29 mouse cellular contexts compared by ENCODE assay signal in the genomic region with DNA sequence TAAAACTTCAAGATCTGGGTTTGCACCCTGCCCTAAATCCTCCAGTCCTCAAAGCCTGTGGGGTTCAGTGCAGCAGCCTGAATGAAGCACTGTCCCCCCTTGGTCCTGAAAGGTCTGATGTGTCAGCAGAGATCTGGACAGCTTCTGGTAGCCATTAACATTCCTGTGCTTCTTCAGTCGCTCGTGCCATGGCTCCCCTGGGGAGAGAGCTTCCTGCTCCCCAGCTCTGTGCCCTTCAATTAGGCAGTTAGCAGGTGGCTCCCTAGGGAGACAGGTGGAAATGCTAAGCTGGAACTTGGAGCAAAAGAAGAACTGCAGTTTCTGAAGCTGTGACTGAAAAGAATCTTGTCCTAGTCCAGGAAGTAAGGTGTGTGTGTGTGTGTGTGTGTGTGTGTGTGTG.
DNase-seq lines count a peak whose midpoint lies in the region; ATAC-seq lines count a peak whose summit lies in the region.
"Had no signal": no experiment of that assay in that cellular context is flagged by ENCODE, and none has a peak within 500 bp of the region (broad histone marks: within the 10 kb centered on the region; RNA-seq: fewer than 3 reads in every experiment).

No protein-coding gene starts in this region.

- H3K9ac ChIP-seq in embryonic facial prominence, embryonic 11.5 days (replicated peaks; ENCODE audit: low read length) = no peak overlapping the region
- H3K9ac ChIP-seq: embryonic facial prominence, embryonic 12.5 days; forebrain, embryonic 12.5 days; forebrain, embryonic 15.5 days; heart, embryonic 12.5 days; heart, embryonic 15.5 days; hindbrain, embryonic 14.5 days had no signal

- H3K36me3 ChIP-seq in embryonic facial prominence, embryonic 11.5 days (replicated peaks; ENCODE audit: control insufficient read depth, insufficient read depth, low read depth, low read length) = no peaks in the 10 kb centered on the region
- H3K36me3 ChIP-seq in embryonic facial prominence, embryonic 10.5 days (replicated peaks) = no peaks in the 10 kb centered on the region
- H3K36me3 ChIP-seq: embryonic facial prominence, embryonic 12.5 days; forebrain, embryonic 12.5 days; forebrain, embryonic 15.5 days; heart, embryonic 12.5 days; heart, embryonic 15.5 days had no signal

- peak; percentile 3 for DNase-seq in embryonic facial prominence, embryonic 11.5 days (ENCODE audit: low spot score)
- no peak for DNase-seq in embryonic facial prominence, embryonic 10.5 days (ENCODE audit: low spot score)
- DNase-seq in R1 (ENCODE audit: low read depth, low spot score) = peak; percentile 63
- peak; percentile 5 for DNase-seq in embryo, embryonic 9.5 days (ENCODE audit: extremely low spot score)
- peak; percentile 48 for DNase-seq in mesoderm, embryonic 11.5 days (ENCODE audit: low read depth, low spot score)
- DNase-seq in cerebellum, adult 18-20 months = no peak
- DNase-seq in cerebellum, postnatal 14 days = no peak
- DNase-seq: adrenal gland, adult 2 months; adrenal gland, postnatal 25 days; B cell, adult 2 months; cerebellum, adult 11-12 months; cerebellum, adult 9-10 months; cerebellum, postnatal 25 days; gastrocnemius, postnatal 14 days; heart, adult 18-20 months; heart, postnatal 10 days; heart, postnatal 36 days; kidney, adult 18-20 months; kidney, adult 9 months had no signal

- no peak overlapping the region for H3K27ac ChIP-seq in embryonic facial prominence, embryonic 11.5 days (replicated peaks; ENCODE audit: low read depth, low read length)
- no peak overlapping the region for H3K27ac ChIP-seq in embryonic facial prominence, embryonic 10.5 days (replicated peaks)
- H3K27ac ChIP-seq: embryonic facial prominence, embryonic 12.5 days; forebrain, embryonic 12.5 days; forebrain, embryonic 15.5 days; heart, embryonic 15.5 days; hindbrain, embryonic 14.5 days; hindbrain, postnatal 0 days had no signal

- H3K27me3 ChIP-seq in embryonic facial prominence, embryonic 11.5 days (ENCODE audit: control insufficient read depth, insufficient read depth, low read length) = no peaks in the 10 kb centered on the region
- H3K27me3 ChIP-seq in embryonic facial prominence, embryonic 10.5 days (replicated peaks; ENCODE audit: low read depth, poor library complexity, severe bottlenecking) = no peaks in the 10 kb centered on the region
- H3K27me3 ChIP-seq: embryonic facial prominence, embryonic 12.5 days; forebrain, embryonic 12.5 days; forebrain, embryonic 15.5 days; heart, embryonic 12.5 days; heart, embryonic 15.5 days had no signal

- H3K4me1 ChIP-seq in embryonic facial prominence, embryonic 11.5 days (ENCODE audit: control insufficient read depth, insufficient read depth, low read length) = no peaks in the 10 kb centered on the region
- H3K4me1 ChIP-seq in embryonic facial prominence, embryonic 10.5 days = peaks cover 5% of the 10 kb centered on the region
- H3K4me1 ChIP-seq: embryonic facial prominence, embryonic 12.5 days; forebrain, embryonic 12.5 days; forebrain, embryonic 15.5 days; heart, embryonic 12.5 days; heart, embryonic 15.5 days had no signal

- H3K4me3 ChIP-seq in embryonic facial prominence, embryonic 11.5 days (ENCODE audit: low read depth, low read length) = no peak overlapping the region
- no peak overlapping the region for H3K4me3 ChIP-seq in embryonic facial prominence, embryonic 10.5 days
- H3K4me3 ChIP-seq: embryonic facial prominence, embryonic 12.5 days; erythroblast, embryonic 14.5 days; forebrain, embryonic 12.5 days; forebrain, embryonic 15.5 days; heart, embryonic 12.5 days; heart, embryonic 15.5 days had no signal

- WGBS in embryonic facial prominence, embryonic 11.5 days = 6% methylated on average over 2 of the region's 2 CpGs
- 1% methylated on average over 2 of the region's 2 CpGs for WGBS in embryonic facial prominence, embryonic 10.5 days

- H3K9me3 ChIP-seq in embryonic facial prominence, embryonic 11.5 days (replicated peaks; ENCODE audit: control insufficient read depth, low read length) = no peaks in the 10 kb centered on the region
- no peaks in the 10 kb centered on the region for H3K9me3 ChIP-seq in embryonic facial prominence, embryonic 10.5 days
- H3K9me3 ChIP-seq: embryonic facial prominence, embryonic 12.5 days; forebrain, embryonic 12.5 days; forebrain, embryonic 15.5 days; heart, embryonic 12.5 days; heart, embryonic 15.5 days had no signal

- no peak for ATAC-seq in embryonic facial prominence, embryonic 11.5 days (replicated peaks; ENCODE audit: insufficient number of reproducible peaks, low FRiP score, low TSS enrichment, low read depth)
- ATAC-seq: forebrain, embryonic 15.5 days; hindbrain, postnatal 0 days; inflammation-experienced regulatory T-cells, adult 6 months; intestine, embryonic 16.5 days had no signal

- no peak overlapping the region for H3K4me2 ChIP-seq in embryonic facial prominence, embryonic 11.5 days (ENCODE audit: low read depth, low read length)
- H3K4me2 ChIP-seq: embryonic facial prominence, embryonic 12.5 days; forebrain, embryonic 12.5 days; forebrain, embryonic 15.5 days; heart, embryonic 12.5 days; heart, embryonic 15.5 days; hindbrain, embryonic 14.5 days had no signal

Comparison
In these comparisons a context has a peak if more than half of its experiments do, and no peak if none do; other contexts are left out.
1. DNase-seq: peak in embryonic facial prominence, embryonic 11.5 days (single experiment), R1 (single experiment), embryo, embryonic 9.5 days (single experiment) and mesoderm, embryonic 11.5 days (single experiment); none in embryonic facial prominence, embryonic 10.5 days (single experiment), cerebellum, adult 18-20 months (0 of 2) and cerebellum, postnatal 14 days (0 of 2).